Mouse (Mus musculus) forebrain, embryonic 16.5 days (tissue): ENCODE results near the gene Ptdss2. TPM values are rescaled to one million over a fixed set of nuclear protein-coding genes. Genes with fewer than 3 reads are reported as not detected.

Source experiments
- ATAC-seq: fragments of 200-750 bp; cut with Nextera tagmentation; 2 replicates; pipeline ENCODE4 v1.8.0; 2017; ENCODE audit warnings: mild to moderate bottlenecking, moderate library complexity
- H3K27ac ChIP-seq: fragments of 300-500 bp; sonication (generic); 2 replicates; pipeline ENCODE4 v1.5.1; 2014; ENCODE audit warnings: low read length, control low read depth
- H3K27me3 ChIP-seq: fragments of 300-500 bp; sonication (generic); replicated peaks from 2 replicates; pipeline ENCODE4 v1.6.1; 2014; ENCODE audit warnings: low read length; ENCODE audit not compliant: control insufficient read depth, insufficient read depth
- H3K36me3 ChIP-seq: fragments of 300-500 bp; sonication (generic); 2 replicates; pipeline ENCODE4 v1.6.1; 2014; ENCODE audit not compliant: control insufficient read depth, insufficient read depth
- H3K4me1 ChIP-seq: fragments of 300-500 bp; sonication (generic); replicated peaks from 2 replicates; pipeline ENCODE4 v1.6.1; 2014; ENCODE audit warnings: low read length; ENCODE audit not compliant: control insufficient read depth, insufficient read depth
- H3K4me2 ChIP-seq: fragments of 300-500 bp; sonication (generic); 2 replicates; pipeline ENCODE4 v1.6.1; 2014; ENCODE audit warnings: mild to moderate bottlenecking, low read length, control low read depth
- H3K4me3 ChIP-seq: fragments of 300-500 bp; sonication (generic); replicated peaks from 2 replicates; pipeline ENCODE4 v1.5.1; 2014; ENCODE audit warnings: mild to moderate bottlenecking, low read length, control low read depth
- H3K9ac ChIP-seq: fragments of 300-500 bp; sonication (generic); replicated peaks from 2 replicates; pipeline ENCODE4 v1.6.1; 2014; ENCODE audit warnings: low read depth, low read length, control low read depth
- H3K9me3 ChIP-seq: fragments of 300-500 bp; sonication (generic); 2 replicates; pipeline ENCODE4 v1.6.1; 2016; ENCODE audit warnings: low read length; ENCODE audit not compliant: control insufficient read depth
- WGBS: fragments of 180-500 bp; shearing (Covaris S2); extraction: QIAGEN DNeasy Blood & Tissue Kit; methylation state at CpG from one replicate; pipeline ENCODE4 v1.1.7; 2014; 5-methylcytosine and 5-hydroxymethylcytosine counted together
- polyA plus RNA-seq: library from polyadenylated mRNA; unstranded; fragments of >200 nt; fragmentation: Nextera tagmentation; extraction: Ambion mirVana; gene quantifications from 2 replicates; pipeline ENCODE4 v1.2.1, GENCODE M21; 2015

Gene Ptdss2
- polyA plus RNA-seq, 1 experiment from 2014 or later, result 74.9 TPM

DNA sequence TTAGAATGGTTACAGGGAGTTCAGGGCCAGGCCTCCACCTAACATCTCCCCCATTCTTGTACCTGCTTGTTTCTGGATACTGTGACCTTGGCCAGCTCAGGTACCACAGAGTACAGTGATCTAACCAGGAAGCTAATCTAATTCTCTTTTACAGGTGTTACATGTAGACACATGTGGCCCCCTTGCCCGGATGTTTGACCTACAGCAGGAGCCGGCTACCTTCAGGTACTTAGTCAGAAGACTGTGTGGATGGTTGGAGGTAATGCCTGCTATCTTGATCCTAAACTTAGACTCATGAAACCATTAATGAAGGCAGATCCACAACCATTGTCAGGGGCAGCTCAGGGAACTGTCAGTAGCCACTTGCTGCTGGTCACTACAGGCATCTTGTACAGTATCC is 73.6 kb downstream of the Ptdss2 start:
- ATAC-seq, result no peak

DNA sequence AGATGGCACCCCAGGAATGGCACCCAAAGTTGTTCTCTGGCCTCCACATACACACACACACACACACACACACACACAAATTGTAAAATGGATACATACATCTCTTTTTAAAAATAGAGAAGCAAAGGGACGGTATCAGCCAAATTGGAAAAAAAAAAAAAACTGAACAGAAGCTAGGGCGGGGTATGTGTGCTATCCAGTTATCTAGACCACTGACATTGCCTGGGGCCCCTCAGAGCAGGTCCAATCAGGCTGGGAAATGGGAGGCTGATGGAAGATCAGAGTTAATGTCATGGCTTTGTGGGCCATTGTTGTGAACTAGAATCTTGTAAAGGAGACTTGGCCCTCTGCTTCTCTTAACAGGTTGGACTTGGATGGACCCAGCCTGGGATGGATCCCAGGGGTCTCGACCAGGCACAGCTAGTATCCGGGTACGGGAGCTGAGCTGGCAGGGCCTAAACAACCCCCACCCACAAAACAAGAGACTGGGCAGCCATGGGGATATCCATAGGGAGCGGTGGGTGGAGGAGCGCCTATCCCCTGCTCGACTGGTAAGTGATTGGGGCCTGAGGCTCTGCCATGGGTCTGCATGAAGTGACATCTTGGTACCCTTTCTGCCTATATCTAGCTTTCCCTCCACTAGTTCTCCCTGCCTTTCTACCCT is 74.6 kb downstream of the Ptdss2 start:
- no peaks in the 10 kb centered on the region for H3K27me3 ChIP-seq
- no peak overlapping the region for H3K4me2 ChIP-seq
- no peak overlapping the region for H3K9ac ChIP-seq
- H3K27ac ChIP-seq, result no peak overlapping the region
- H3K4me3 ChIP-seq, result no peak overlapping the region
- H3K36me3 ChIP-seq, result no peaks in the 10 kb centered on the region; the same call in 1 of the 2 replicates
- H3K4me1 ChIP-seq, result peaks cover 20% of the 10 kb centered on the region
- ATAC-seq, result no peak
- 89% methylated on average over 8 of the region's 8 CpGs for WGBS
- H3K9me3 ChIP-seq, result no peaks in the 10 kb centered on the region

More for the DNA sequence above, 73.6 kb downstream of the Ptdss2 start:
- Histone ChIP-seq H3K4me2 (no peak overlapping the region; the same call in 1 of the 2 replicates), H3K4me3 (no peak overlapping the region), H3K27ac (no peak overlapping the region), H3K27me3 (no peaks in the 10 kb centered on the region), H3K4me1 (peaks cover 20% of the 10 kb centered on the region), H3K9ac (no peak overlapping the region), H3K36me3 (peaks cover 6% of the 10 kb centered on the region; the same call in 1 of the 2 replicates), H3K9me3 (no peaks in the 10 kb centered on the region)
- 93% methylated on average over 2 of the region's 2 CpGs for WGBS

DNA sequence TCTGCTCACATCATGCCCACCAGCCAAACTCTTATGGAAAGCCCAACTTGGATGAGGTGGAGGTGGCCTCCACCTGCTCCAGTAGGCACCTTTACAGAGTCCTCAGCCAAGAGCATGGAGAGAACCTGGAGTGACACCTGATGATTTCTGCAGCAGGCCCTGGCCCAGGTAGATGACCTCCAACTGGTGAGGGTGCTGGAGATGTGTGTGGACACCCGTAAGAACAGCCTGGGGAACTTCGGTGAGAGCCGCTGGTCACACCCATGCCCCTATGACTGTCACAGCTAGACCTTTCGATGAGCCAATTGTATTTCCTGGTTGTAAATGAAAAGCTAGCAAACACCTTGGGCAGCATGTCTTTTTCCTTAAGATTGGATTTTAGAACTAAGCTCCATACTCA is 75.9 kb downstream of the Ptdss2 start:
- Histone ChIP-seq H3K27ac (no peak overlapping the region), H3K9me3 (no peaks in the 10 kb centered on the region), H3K27me3 (no peaks in the 10 kb centered on the region), H3K9ac (no peak overlapping the region), H3K4me1 (peaks cover 11% of the 10 kb centered on the region), H3K4me2 (no peak overlapping the region), H3K36me3 (no peaks in the 10 kb centered on the region), H3K4me3 (no peak overlapping the region)
- WGBS, result 94% methylated on average over 4 of the region's 4 CpGs
- no peak for ATAC-seq

DNA sequence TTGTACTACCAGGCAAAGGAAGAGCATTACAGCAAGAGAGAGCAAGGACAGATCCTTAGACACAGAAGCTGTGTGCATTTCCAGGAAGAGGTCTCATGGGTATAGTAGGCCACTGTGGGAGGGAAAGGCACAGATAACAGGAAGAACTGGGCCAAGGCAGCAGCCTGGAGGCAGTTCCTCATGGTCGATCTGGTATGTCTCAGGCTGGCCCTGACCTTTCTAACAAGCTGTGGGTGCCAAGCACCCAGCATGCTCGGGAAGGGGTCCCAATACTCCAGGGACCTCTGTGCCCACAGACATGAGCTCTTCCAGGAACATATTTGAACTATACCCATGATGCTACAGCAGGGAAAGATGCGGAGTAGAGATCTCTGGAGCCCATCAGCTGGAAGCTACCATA is 82.4 kb downstream of the Ptdss2 start:
- ATAC-seq, result no peak

DNA sequence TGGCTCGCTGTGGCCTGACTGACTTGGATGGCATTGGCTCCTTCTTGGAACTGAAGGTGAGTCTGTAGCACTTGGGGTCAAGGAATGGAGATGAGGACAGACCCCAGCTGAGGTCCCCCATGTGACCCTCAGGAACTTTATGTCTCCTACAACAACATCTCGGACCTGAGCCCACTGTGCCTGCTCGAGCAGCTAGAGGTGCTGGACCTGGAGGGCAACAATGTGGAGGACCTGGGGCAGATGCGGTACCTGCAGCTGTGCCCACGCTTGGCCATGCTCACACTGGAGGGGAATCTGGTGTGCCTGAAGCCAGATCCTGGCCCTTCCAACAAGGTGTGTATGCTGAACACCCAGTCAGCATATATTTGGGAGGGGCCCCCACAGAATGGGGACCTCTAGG is 83.3 kb downstream of the Ptdss2 start:
- 88% methylated on average over 5 of the region's 5 CpGs for WGBS
- no peak overlapping the region for H3K4me3 ChIP-seq
- ATAC-seq, result no peak
- no peaks in the 10 kb centered on the region for H3K27me3 ChIP-seq
- no peak overlapping the region for H3K27ac ChIP-seq
- no peak overlapping the region for H3K4me2 ChIP-seq
- H3K9ac ChIP-seq, result no peak overlapping the region
- no peaks in the 10 kb centered on the region for H3K36me3 ChIP-seq
- no peaks in the 10 kb centered on the region for H3K4me1 ChIP-seq
- no peaks in the 10 kb centered on the region for H3K9me3 ChIP-seq

More for the DNA sequence above, 82.4 kb downstream of the Ptdss2 start:
- Histone ChIP-seq H3K4me3 (no peak overlapping the region), H3K36me3 (no peaks in the 10 kb centered on the region), H3K9ac (no peak overlapping the region), H3K27ac (no peak overlapping the region), H3K27me3 (no peaks in the 10 kb centered on the region), H3K4me1 (no peaks in the 10 kb centered on the region), H3K9me3 (no peaks in the 10 kb centered on the region), H3K4me2 (no peak overlapping the region)
- 84% methylated on average over 3 of the region's 3 CpGs for WGBS

DNA sequence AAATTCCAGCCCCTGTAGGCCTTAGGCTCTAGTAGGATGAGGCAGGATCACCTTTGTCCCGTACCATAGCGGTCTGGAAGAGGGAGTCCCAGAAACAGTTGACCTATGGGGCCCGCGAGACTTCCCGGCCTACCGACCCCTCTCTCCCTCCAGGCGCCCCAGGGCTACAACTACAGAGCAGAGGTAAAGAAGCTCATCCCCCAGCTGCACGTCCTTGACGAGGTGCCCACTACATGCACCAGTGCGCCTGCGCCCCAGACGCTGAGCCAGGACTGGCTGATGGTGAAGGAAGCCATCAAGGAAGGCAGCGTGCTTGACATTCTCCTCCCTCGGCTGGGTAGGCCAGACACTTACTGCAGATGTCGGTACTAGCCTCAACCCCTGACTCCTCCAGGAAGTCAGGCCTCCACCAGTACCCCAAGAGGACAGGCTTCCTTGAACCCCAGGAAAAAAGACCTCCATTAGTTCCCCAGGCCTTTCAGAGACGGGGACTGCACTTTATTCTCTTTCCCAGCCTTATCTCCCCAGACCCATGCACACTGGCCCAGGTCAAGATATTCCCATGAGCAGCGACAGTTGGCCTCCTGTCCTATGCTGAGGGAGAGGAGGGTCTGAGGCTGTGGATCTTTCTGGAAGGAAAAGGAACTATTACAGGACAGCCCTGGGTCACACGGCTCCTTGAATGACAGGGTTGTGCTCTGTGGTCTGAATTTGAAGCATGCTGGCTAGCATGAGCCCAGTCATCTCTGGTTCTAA is 84.2 kb downstream of the Ptdss2 start:
- no peak overlapping the region for H3K4me2 ChIP-seq
- H3K36me3 ChIP-seq, result no peaks in the 10 kb centered on the region
- no peak for ATAC-seq
- no peak overlapping the region for H3K27ac ChIP-seq
- H3K4me3 ChIP-seq, result no peak overlapping the region
- no peak overlapping the region for H3K9ac ChIP-seq
- no peaks in the 10 kb centered on the region for H3K27me3 ChIP-seq
- no peaks in the 10 kb centered on the region for H3K9me3 ChIP-seq
- no peaks in the 10 kb centered on the region for H3K4me1 ChIP-seq
- 93% methylated on average over 18 of the region's 18 CpGs for WGBS

Other genes with a start within 250 kb of the Ptdss2 start
- gene Psmd13, start 240.4 kb upstream of the Ptdss2 start, polyA plus RNA-seq, result 272 and 303 TPM in 2 replicates
- 29.5 and 38.5 TPM in 2 replicates for gene Sirt3, start 240.1 kb upstream of the Ptdss2 start, polyA plus RNA-seq
- not detected in 2 replicates for gene Cox8b, start 221.9 kb upstream of the Ptdss2 start, polyA plus RNA-seq
- gene Nlrp6, start 201.5 kb upstream of the Ptdss2 start, polyA plus RNA-seq, result 0.68 and 0.71 TPM in 2 replicates
- gene Pgghg, start 181.0 kb upstream of the Ptdss2 start, polyA plus RNA-seq, result 8.9 and 10.1 TPM in 2 replicates
- 0.38 and 2.1 TPM in 2 replicates for gene Ifitm5, start 172.1 kb upstream of the Ptdss2 start, polyA plus RNA-seq
- not detected in 2 replicates for gene Gm45717, start 166.4 kb upstream of the Ptdss2 start, polyA plus RNA-seq
- 126 and 150 TPM in 2 replicates for gene Ifitm2, start 166.4 kb upstream of the Ptdss2 start, polyA plus RNA-seq
- gene Ifitm1, start 155.2 kb upstream of the Ptdss2 start, polyA plus RNA-seq, result 9.0 and 11.2 TPM in 2 replicates
- 21.0 and 26.1 TPM in 2 replicates for gene Ifitm3, start 111.6 kb upstream of the Ptdss2 start, polyA plus RNA-seq
- 0.40 and 0.57 TPM in 2 replicates for gene Ifitm6, start 104.5 kb upstream of the Ptdss2 start, polyA plus RNA-seq
- not detected in 2 replicates for gene Gm17387, start 93.3 kb upstream of the Ptdss2 start, polyA plus RNA-seq
- 45.4 and 53.0 TPM in 2 replicates for gene B4galnt4, start 61.3 kb upstream of the Ptdss2 start, polyA plus RNA-seq
- 0.17 TPM in 1 of 2 replicates, not detected in the other for gene Pkp3, start 44.2 kb upstream of the Ptdss2 start, polyA plus RNA-seq
- 2.1 TPM in 2 replicates for gene Sigirr, start 21.8 kb upstream of the Ptdss2 start, polyA plus RNA-seq
- 0.21 and 0.22 TPM in 2 replicates for gene Ano9, start 4.6 kb upstream of the Ptdss2 start, polyA plus RNA-seq
- gene Rnh1, start 50.5 kb downstream of the Ptdss2 start, polyA plus RNA-seq, result 41.0 and 45.7 TPM in 2 replicates
- 105 and 113 TPM in 2 replicates for gene Hras, start 71.6 kb downstream of the Ptdss2 start, polyA plus RNA-seq
- 10.0 and 13.9 TPM in 2 replicates for gene Lrrc56, start 71.8 kb downstream of the Ptdss2 start, polyA plus RNA-seq
- 0.76 and 1.2 TPM in 2 replicates for gene Lmntd2, start 91.7 kb downstream of the Ptdss2 start, polyA plus RNA-seq
- gene Rassf7, start 93.5 kb downstream of the Ptdss2 start, polyA plus RNA-seq, result 22.9 and 23.6 TPM in 2 replicates
- 90.2 and 96.1 TPM in 2 replicates for gene Phrf1, start 106.4 kb downstream of the Ptdss2 start, polyA plus RNA-seq
- 0.76 and 1.9 TPM in 2 replicates for gene Irf7, start 144.1 kb downstream of the Ptdss2 start, polyA plus RNA-seq
- gene Cdhr5, start 154.4 kb downstream of the Ptdss2 start, polyA plus RNA-seq, result not detected in 2 replicates
- 0.55 and 2.0 TPM in 2 replicates for gene Sct, start 156.8 kb downstream of the Ptdss2 start, polyA plus RNA-seq
- gene Drd4, start 169.6 kb downstream of the Ptdss2 start, polyA plus RNA-seq, result 0.47 and 0.52 TPM in 2 replicates
- 144 and 164 TPM in 2 replicates for gene Deaf1, start 205.3 kb downstream of the Ptdss2 start, polyA plus RNA-seq
- 53.6 and 62.2 TPM in 2 replicates for gene Tmem80, start 205.4 kb downstream of the Ptdss2 start, polyA plus RNA-seq
- 0.67 and 0.93 TPM in 2 replicates for gene Eps8l2, start 216.5 kb downstream of the Ptdss2 start, polyA plus RNA-seq